Mouse (Mus musculus) R1 (cell line): ENCODE data around the gene Nol12.

Source experiments
- DNase-seq: peaks from one replicate; pipeline ENCODE4 v3.0.0-alpha.2; 2018; ENCODE audit warnings: low read depth, low spot score

Nol12 gene

DNA sequence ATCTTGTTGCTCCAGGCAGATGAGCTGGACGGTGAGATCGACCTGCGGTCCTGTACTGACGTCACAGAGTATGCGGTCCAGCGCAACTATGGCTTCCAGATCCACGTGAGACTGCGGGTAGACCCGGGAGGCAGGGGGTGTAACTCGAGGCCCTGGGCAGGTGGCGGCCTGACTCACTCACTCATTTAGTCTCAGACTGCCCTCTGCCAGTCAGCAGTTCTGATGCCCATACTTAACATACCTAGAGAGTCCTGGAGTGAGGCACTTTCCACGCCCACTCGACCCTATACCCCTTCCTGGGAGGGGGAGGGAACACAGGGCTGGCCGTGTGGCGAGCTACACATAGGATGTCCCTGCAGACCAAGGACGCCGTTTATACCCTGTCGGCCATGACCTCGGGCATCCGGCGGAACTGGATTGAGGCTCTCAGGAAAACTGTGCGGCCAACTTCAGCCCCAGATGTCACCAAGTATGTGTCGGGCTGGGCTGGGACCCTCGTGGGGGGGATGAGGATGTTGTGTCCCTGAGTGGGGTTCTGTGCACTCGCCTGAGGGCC lies 56.3 kb downstream of the Nol12 start:
- no peak for DNase-seq

GRCm38 (mm10) chr15:78992235-78992634 lies 57.5 kb downstream of the Nol12 start:
- DNase-seq = peak; percentile 56

- DNase-seq = peak; percentile 67
Measured at GRCm38 (mm10) chr15:78992925-78993324, 58.2 kb downstream of the Nol12 start.
